Mouse (Mus musculus) CH12.LX (cell line): ENCODE measurements around the gene Rpl13. TPM values are rescaled to one million over a fixed set of nuclear protein-coding genes. Genes with fewer than 3 reads are reported as not detected.

Experiments used
- DNase-seq: peaks from one replicate; pipeline ENCODE4 v3.0.0-alpha.2; 2013; ENCODE audit errors: extremely low read depth
- H3K27ac ChIP-seq: 2 replicates; pipeline ENCODE4 v1.5.1; 2012; ENCODE audit warnings: low read depth, mild to moderate bottlenecking, control low read depth, moderate library complexity; ENCODE audit not compliant: insufficient read depth
- H3K27me3 ChIP-seq: replicated peaks from 2 replicates; pipeline ENCODE3; 2012; ENCODE audit warnings: inconsistent platforms
- H3K36me3 ChIP-seq, 2 experiments: replicated peaks in 1 of 2; 2 replicates each; pipeline versions ENCODE3 to v1.6.1; 2012; ENCODE audit warnings: inconsistent platforms in 1 of 2, low read length in 1 of 2, mild to moderate bottlenecking in 1 of 2, mixed read lengths in 1 of 2, moderate library complexity in 1 of 2; ENCODE audit not compliant: control insufficient read depth in 1 of 2, insufficient read depth in 1 of 2
- H3K4me1 ChIP-seq, 2 experiments: 2 replicates each; pipeline ENCODE4 v1.6.1; 2012; ENCODE audit warnings: inconsistent platforms in 1 of 2, moderate library complexity in 1 of 2; ENCODE audit not compliant: insufficient read depth in 2 of 2, control insufficient read depth in 1 of 2
- H3K4me2 ChIP-seq: 2 replicates; pipeline ENCODE4 v1.6.1; 2012; ENCODE audit warnings: low read depth, mild to moderate bottlenecking, control low read depth; ENCODE audit not compliant: poor library complexity, insufficient read depth, severe bottlenecking
- H3K4me3 ChIP-seq, 3 experiments: fragments of 150-350 bp in 1 of 3; sonication (generic) in 1 of 3; replicated peaks in 1 of 3; 2 replicates each; pipeline versions ENCODE3 to v1.5.1; 2011 to 2012; ENCODE audit warnings: low read depth in 2 of 3, low read length in 2 of 3, mild to moderate bottlenecking in 2 of 3, moderate library complexity in 2 of 3, control low read depth in 1 of 3, improper control_type of control experiment in 1 of 3, inconsistent platforms in 1 of 3, mixed read lengths in 1 of 3; ENCODE audit not compliant: poor library complexity in 1 of 3
- H3K79me2 ChIP-seq: replicated peaks from 2 replicates; pipeline ENCODE4 v1.6.1; 2012; ENCODE audit warnings: mild to moderate bottlenecking, moderate library complexity; ENCODE audit not compliant: control insufficient read depth, poor library complexity, insufficient read depth, severe bottlenecking; ENCODE audit errors: extremely low read depth
- H3K9ac ChIP-seq: 2 replicates; pipeline ENCODE4 v1.6.1; 2012; ENCODE audit warnings: low read depth, mild to moderate bottlenecking, control low read depth, moderate library complexity; ENCODE audit not compliant: insufficient read depth
- H3K9me3 ChIP-seq: replicated peaks from 2 replicates; pipeline ENCODE3; 2012; ENCODE audit warnings: low read length, inconsistent platforms, mixed read lengths
- BHLHE40 ChIP-seq: IDR thresholded peaks from 2 replicates; pipeline ENCODE4 v1.6.1; 2011; ENCODE audit warnings: mild to moderate bottlenecking, low read depth, low read length, improper control_type of control experiment
- CHD2 ChIP-seq: IDR thresholded peaks from 2 replicates; pipeline ENCODE4 v1.6.1; 2011; ENCODE audit warnings: low read length, improper control_type of control experiment
- CTCF ChIP-seq, 2 experiments: IDR thresholded peaks in 1 of 2; conservative IDR thresholded peaks in 1 of 2; 2 replicates each; pipeline ENCODE4 v1.5.1; 2011 to 2012; ENCODE audit warnings: low read depth in 2 of 2, low read length in 2 of 2, improper control_type of control experiment in 1 of 2, inconsistent platforms in 1 of 2, mild to moderate bottlenecking in 1 of 2, moderate library complexity in 1 of 2
- E2F4 ChIP-seq: IDR thresholded peaks from 2 replicates; pipeline ENCODE4 v1.6.1; 2011; ENCODE audit warnings: low read depth, low read length, improper control_type of control experiment; ENCODE audit not compliant: insufficient replicate concordance
- ETS1 ChIP-seq: conservative IDR thresholded peaks from 2 replicates; pipeline ENCODE4 v1.6.1; 2012; ENCODE audit warnings: low read depth, mild to moderate bottlenecking, inconsistent platforms, low read length, improper control_type of control experiment, moderate library complexity
- GABPA ChIP-seq: IDR thresholded peaks from 2 replicates; pipeline ENCODE4 v1.6.1; 2012; ENCODE audit warnings: low read depth, low read length, improper control_type of control experiment, inconsistent platforms; ENCODE audit not compliant: insufficient replicate concordance
- HCFC1 ChIP-seq: IDR thresholded peaks from 2 replicates; pipeline ENCODE4 v1.6.1; 2012; ENCODE audit warnings: low read depth, mild to moderate bottlenecking, inconsistent platforms, low read length, improper control_type of control experiment
- JUN ChIP-seq: IDR thresholded peaks from 2 replicates; pipeline ENCODE4 v1.6.1; 2011; ENCODE audit warnings: low read depth, mild to moderate bottlenecking, low read length, improper control_type of control experiment, moderate library complexity; ENCODE audit not compliant: insufficient read depth
- JUND ChIP-seq: conservative IDR thresholded peaks from 2 replicates; pipeline ENCODE4 v1.6.1; 2011; ENCODE audit warnings: low read depth, low read length, improper control_type of control experiment
- MAFK ChIP-seq: IDR thresholded peaks from 2 replicates; pipeline ENCODE4 v1.6.1; 2011; ENCODE audit warnings: low read length, improper control_type of control experiment; ENCODE audit not compliant: insufficient replicate concordance
- MAX ChIP-seq: IDR thresholded peaks from 2 replicates; pipeline ENCODE4 v1.6.1; 2011; ENCODE audit warnings: low read length, improper control_type of control experiment
- MAZ ChIP-seq: IDR thresholded peaks from 2 replicates; pipeline ENCODE4 v1.6.1; 2012; ENCODE audit warnings: low read depth, mild to moderate bottlenecking, inconsistent platforms, low read length, improper control_type of control experiment, moderate library complexity
- MXI1 ChIP-seq: IDR thresholded peaks from 2 replicates; pipeline ENCODE4 v1.6.1; 2011; ENCODE audit warnings: mild to moderate bottlenecking, low read depth, low read length, improper control_type of control experiment
- NRF1 ChIP-seq: IDR thresholded peaks from 2 replicates; pipeline ENCODE4 v1.6.1; 2014; ENCODE audit warnings: low read depth, mild to moderate bottlenecking, inconsistent platforms, low read length, improper control_type of control experiment, moderate library complexity
- POLR2A ChIP-seq: IDR thresholded peaks from 2 replicates; pipeline ENCODE4 v1.6.1; 2011; ENCODE audit warnings: low read depth, mild to moderate bottlenecking, improper control_type of control experiment, low read length
- RCOR1 ChIP-seq: conservative IDR thresholded peaks from 2 replicates; pipeline ENCODE4 v1.6.1; 2012; ENCODE audit warnings: low read depth, mild to moderate bottlenecking, inconsistent platforms, low read length, improper control_type of control experiment
- SIN3A ChIP-seq: IDR thresholded peaks from 2 replicates; pipeline ENCODE4 v1.6.1; 2012; ENCODE audit warnings: low read length, improper control_type of control experiment, inconsistent platforms
- SMC3 ChIP-seq: IDR thresholded peaks from 2 replicates; pipeline ENCODE4 v1.6.1; 2011; ENCODE audit warnings: low read depth, low read length, improper control_type of control experiment
- TBP ChIP-seq: conservative IDR thresholded peaks from 2 replicates; pipeline ENCODE4 v1.6.1; 2011; ENCODE audit warnings: low read depth, low read length, improper control_type of control experiment
- TCF12 ChIP-seq: IDR thresholded peaks from 2 replicates; pipeline ENCODE4 v1.6.1; 2014; ENCODE audit warnings: low read depth, mild to moderate bottlenecking, inconsistent platforms, low read length, improper control_type of control experiment
- UBTF ChIP-seq: IDR thresholded peaks from 2 replicates; pipeline ENCODE4 v1.6.1; 2012; ENCODE audit warnings: low read depth, mild to moderate bottlenecking, inconsistent platforms, low read length, improper control_type of control experiment, moderate library complexity
- USF1 ChIP-seq: IDR thresholded peaks from 2 replicates; pipeline ENCODE4 v1.6.1; 2014; ENCODE audit warnings: low read depth, mild to moderate bottlenecking, inconsistent platforms, low read length, improper control_type of control experiment
- USF2 ChIP-seq: conservative IDR thresholded peaks from 2 replicates; pipeline ENCODE4 v1.6.1; 2011; ENCODE audit warnings: low read depth, low read length, improper control_type of control experiment
- dilution Hi-C: fragments of 300-500 bp; cut with MboI; formaldehyde crosslinking; loops from 2 replicates; pipeline ENCODE4 v1.14.3; 2020; ENCODE audit warnings: low sequenced_read_pairs; ENCODE audit not compliant: extremely low pct_unique_long_range_greater_than_20kb, extremely low pct_ligation_motif_present
- in situ Hi-C: fragments of 300-500 bp; cut with MboI; formaldehyde crosslinking; loops from 3 replicates; pipeline ENCODE4 v1.14.3; 2019; ENCODE audit warnings: low sequenced_read_pairs, low pct_ligation_motif_present, low pct_unique_long_range_greater_than_20kb, mixed read lengths
- polyA plus RNA-seq: library from polyadenylated mRNA; unstranded; fragments of >175 nt; gene quantifications from 2 replicates; pipeline ENCODE4 v1.2.1, GENCODE M21; 2012; ENCODE audit warnings: low read depth; ENCODE audit not compliant: insufficient read length
- total RNA-seq, 2 experiments: library from RNA; depleted of rRNA; stranded (reverse); fragments of 300-350 nt in 1 of 2; fragments of >200 nt in 1 of 2; gene quantifications; 2 replicates each; pipeline ENCODE4 v1.2.3; 2012 to 2014

Rpl13 gene
- total and polyA plus RNA-seq, 3 experiments: 973 to 3,721 (median 2,709) TPM

DNA sequence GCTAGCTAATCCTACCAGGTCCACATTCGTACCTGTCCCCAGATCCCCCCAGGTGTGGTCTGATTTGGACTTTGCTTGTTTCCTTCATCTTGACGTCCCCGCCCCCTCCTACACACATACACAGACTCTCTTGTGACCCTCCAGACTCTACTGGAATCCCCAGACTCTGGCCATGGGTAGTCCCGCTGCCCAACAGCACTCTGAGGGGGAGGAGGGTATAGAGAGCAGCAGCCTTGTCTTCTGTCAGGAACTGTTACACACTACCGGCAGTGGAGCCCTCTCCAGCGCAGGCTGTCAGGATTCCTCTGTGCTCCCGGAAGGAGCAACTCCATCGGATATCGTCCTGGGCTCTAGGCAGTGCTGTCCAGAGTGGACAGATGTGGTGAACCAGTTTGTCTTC lies 28.9 kb downstream of the Rpl13 start:
- Histone ChIP-seq H3K36me3 (no peaks in the 10 kb centered on the region), H3K4me3 (no peak overlapping the region), H3K4me1 (peaks cover 3 to 12% of the 10 kb centered on the region in 2 experiments; a peak in 3 of 4 replicates), H3K79me2 (no peaks in the 10 kb centered on the region), H3K9ac (no peak overlapping the region), H3K27ac (no peak overlapping the region), H3K9me3 (peaks cover 10% of the 10 kb centered on the region), H3K27me3 (peaks cover 82% of the 10 kb centered on the region), H3K4me2 (no peak overlapping the region)
- DNase-seq: no peak
- dilution Hi-C loops: no loop called here
- in situ Hi-C loops: no loop called here
- TF ChIP-seq RCOR1: no peak
- TF ChIP-seq MAZ: no peak
- no peak for TF ChIP-seq SMC3
- no peak for TF ChIP-seq USF2
- no peak for TF ChIP-seq USF1
- TF ChIP-seq TCF12: no peak
- no peak for TF ChIP-seq E2F4
- no peak for TF ChIP-seq JUND
- no peak for TF ChIP-seq CHD2
- TF ChIP-seq HCFC1: no peak
- no peak for TF ChIP-seq POLR2A
- no peak for TF ChIP-seq NRF1
- no peak for TF ChIP-seq MAFK

DNA sequence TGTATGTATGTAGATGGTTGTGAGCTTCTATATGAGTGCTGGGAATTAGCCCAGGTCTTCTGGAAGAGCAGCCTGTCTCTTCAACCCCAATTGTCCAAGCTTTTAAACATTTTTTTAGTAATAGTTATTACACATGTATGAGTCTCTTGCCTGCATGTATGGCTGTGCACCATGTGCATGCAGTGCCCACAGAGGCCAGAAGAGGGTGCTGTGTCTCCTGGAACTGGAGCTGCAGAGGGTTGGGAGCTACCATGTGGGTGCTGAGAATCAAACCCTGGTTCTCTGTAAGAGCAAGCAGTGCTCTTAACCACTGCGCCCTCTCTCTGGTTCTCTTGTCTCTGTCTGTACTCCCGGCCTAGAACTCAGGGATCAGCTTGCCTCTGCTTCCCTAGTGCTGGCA lies 30.8 kb downstream of the Rpl13 start:
- Histone ChIP-seq H3K9me3 (peaks cover 10% of the 10 kb centered on the region), H3K4me2 (no peak overlapping the region), H3K27me3 (peaks cover 70% of the 10 kb centered on the region), H3K27ac (no peak overlapping the region), H3K79me2 (no peaks in the 10 kb centered on the region), H3K4me1 (peaks cover 0 to 6% of the 10 kb centered on the region in 2 experiments; a peak in 2 of 4 replicates), H3K4me3 (no peak overlapping the region), H3K9ac (no peak overlapping the region), H3K36me3 (no peaks in the 10 kb centered on the region)
- TF ChIP-seq E2F4: no peak
- TF ChIP-seq CTCF (conservative IDR thresholded peaks at IDR 0.05 in 1 of 2, IDR thresholded peaks at IDR 0.05 in 1 of 2; ENCODE audit: low read depth in 2 of 2, low read length in 2 of 2): peak in 1 of 2 experiments; percentile 20; a peak in 1 of 4 replicates
- DNase-seq: no peak
- in situ Hi-C loops (no loop called here), dilution Hi-C loops (no loop called here)

DNA sequence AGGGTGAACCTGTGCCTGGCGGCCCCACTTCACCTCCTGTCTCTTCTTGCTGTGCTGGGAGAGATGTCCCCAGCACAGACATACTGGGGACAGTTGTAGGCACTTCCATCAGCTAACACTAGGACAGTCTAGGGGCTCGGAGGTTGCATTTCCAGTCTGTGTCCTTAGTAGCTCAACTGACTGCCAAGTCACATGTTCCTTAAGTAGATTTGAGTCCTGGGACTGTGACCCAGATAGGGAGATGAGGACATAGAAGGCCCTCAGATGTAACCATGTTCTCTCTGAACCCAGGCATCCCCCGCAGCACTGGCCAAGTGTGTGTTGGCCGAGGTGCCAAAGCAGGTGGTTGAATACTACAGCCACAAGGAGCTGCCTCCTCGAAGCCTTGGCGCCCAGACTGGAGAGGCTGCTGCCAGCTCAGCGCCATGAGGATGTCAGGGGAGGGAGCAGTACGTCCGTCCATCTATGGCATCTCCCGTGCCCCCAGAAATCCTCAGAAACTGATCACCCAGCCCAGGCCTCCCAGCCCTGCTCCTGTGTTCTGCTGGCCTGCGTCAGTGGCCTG lies 32.1 kb downstream of the Rpl13 start:
- Histone ChIP-seq H3K27me3 (peaks cover 57% of the 10 kb centered on the region), H3K27ac (no peak overlapping the region), H3K36me3 (no peaks in the 10 kb centered on the region), H3K9me3 (peaks cover 10% of the 10 kb centered on the region), H3K79me2 (no peaks in the 10 kb centered on the region), H3K4me3 (no peak overlapping the region), H3K9ac (no peak overlapping the region), H3K4me1 (peaks cover 0 to 6% of the 10 kb centered on the region in 2 experiments; a peak in 2 of 4 replicates), H3K4me2 (no peak overlapping the region)
- TF ChIP-seq MAZ: no peak
- TF ChIP-seq SIN3A: no peak
- TF ChIP-seq USF2: no peak
- no peak for TF ChIP-seq USF1
- no peak for TF ChIP-seq BHLHE40
- TF ChIP-seq CTCF (conservative IDR thresholded peaks at IDR 0.05 in 1 of 2, IDR thresholded peaks at IDR 0.05 in 1 of 2; ENCODE audit: low read depth in 2 of 2, low read length in 2 of 2): no peak
- TF ChIP-seq E2F4: no peak
- TF ChIP-seq UBTF: no peak
- no peak for TF ChIP-seq JUND
- TF ChIP-seq JUN: no peak
- no peak for TF ChIP-seq GABPA
- no peak for TF ChIP-seq TBP
- no peak for TF ChIP-seq POLR2A
- TF ChIP-seq MAX: no peak
- no peak for TF ChIP-seq MXI1
- no peak for TF ChIP-seq RCOR1
- TF ChIP-seq HCFC1: no peak
- no peak for TF ChIP-seq ETS1
- in situ Hi-C loops: no loop called here
- dilution Hi-C loops: no loop called here
- DNase-seq: no peak
